Mouse (Mus musculus): Measurements from ENCODE around the gene Ap4s1. TPM values are rescaled to one million over a fixed set of nuclear protein-coding genes. Genes with fewer than 3 reads are reported as not detected.
"Not testable (repeated sequence)": the region's sequence is repeated elsewhere in the genome, so short reads cannot be mapped to it uniquely, and the experiment has no call there.

Gene Ap4s1
- polyA plus RNA-seq, 1 experiment from 2014 or later: 34.9 TPM

GRCm38 (mm10) chr12:51688546-51688945, 2.3 kb upstream of the Ap4s1 start:
- Histone ChIP-seq H3K27ac (no peak overlapping the region), H3K4me3 (replicated peaks) (no peak overlapping the region), H3K4me1 (replicated peaks) (peaks cover 6% of the 10 kb centered on the region), H3K36me3 (no peaks in the 10 kb centered on the region), H3K4me2 (no peak overlapping the region), H3K27me3 (no peaks in the 10 kb centered on the region), H3K9me3 (no peaks in the 10 kb centered on the region), H3K9ac (replicated peaks) (no peak overlapping the region)
- ATAC-seq (ENCODE audit: insufficient number of reproducible peaks, insufficient read depth, low FRiP score, low TSS enrichment, low read depth): no peak
- 86% methylated on average over 2 of the region's 2 CpGs for WGBS

DNA sequence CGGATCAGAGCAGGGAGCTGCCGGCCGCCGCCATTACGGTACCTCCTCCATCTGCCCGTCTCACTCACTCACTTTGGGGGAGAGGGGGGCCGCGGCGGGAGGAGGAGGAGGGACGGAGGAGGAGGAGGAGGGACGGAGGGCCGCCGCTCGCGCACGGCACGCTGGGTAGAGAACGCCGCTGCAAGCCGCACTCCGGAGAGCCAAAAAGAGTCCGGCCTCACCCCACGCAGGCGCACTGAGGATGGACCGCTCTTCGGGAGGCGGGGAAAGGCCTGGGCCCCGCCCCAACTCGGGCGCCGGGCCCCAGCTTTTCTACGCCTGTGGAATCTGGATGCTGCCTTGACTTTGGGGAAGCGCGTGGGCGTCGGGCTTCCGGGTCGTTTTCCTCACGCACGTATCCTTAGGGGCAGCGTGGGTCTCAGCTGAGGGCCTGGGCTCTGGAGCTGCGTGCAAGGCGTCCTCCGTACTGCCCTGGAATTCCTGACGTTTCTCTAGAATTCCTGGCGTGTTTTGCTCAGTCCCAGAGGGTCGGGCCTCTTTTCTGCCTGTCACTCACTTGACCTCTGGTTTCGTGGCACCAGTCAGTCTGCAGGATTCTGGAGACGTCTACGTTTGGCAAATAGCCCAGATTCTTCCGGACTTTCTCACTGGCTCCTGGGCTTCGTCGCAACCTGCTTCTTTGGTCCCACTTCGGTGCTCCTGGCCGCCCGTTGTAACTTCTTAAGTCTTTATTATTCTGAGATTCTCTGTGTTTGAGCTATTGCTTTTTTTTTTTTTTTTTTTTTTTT, 1.2 kb downstream of the Ap4s1 start, which contains the start of gene Strn3:
Gene Strn3, minus strand, starts transcription at position 53 of the 788 bp plus-strand sequence.
- ATAC-seq (ENCODE audit: insufficient number of reproducible peaks, insufficient read depth, low FRiP score, low TSS enrichment, low read depth): peak; percentile 96

GRCm38 (mm10) chr12:51692870-51693269, 2.0 kb downstream of the Ap4s1 start:
- not testable (repeated sequence) for H3K36me3 ChIP-seq; H3K9ac ChIP-seq (replicated peaks); H3K9me3 ChIP-seq; H3K4me1 ChIP-seq (replicated peaks); ATAC-seq (ENCODE audit: insufficient number of reproducible peaks, insufficient read depth, low FRiP score, low TSS enrichment, low read depth); H3K27ac ChIP-seq; H3K4me3 ChIP-seq (replicated peaks); H3K27me3 ChIP-seq
- H3K4me2 ChIP-seq: peak overlapping the region; percentile 70
- WGBS: 79% methylated on average over 10 of the region's 10 CpGs

More for the DNA sequence above, 1.2 kb downstream of the Ap4s1 start, which contains the start of gene Strn3:
- Histone ChIP-seq H3K4me1 (replicated peaks) (peaks cover 6% of the 10 kb centered on the region), H3K9me3 (no peaks in the 10 kb centered on the region), H3K27me3 (no peaks in the 10 kb centered on the region), H3K4me2 (peak within 1 kb of the TSS; percentile 70), H3K9ac (replicated peaks) (peak within 1 kb of the TSS; percentile 99), H3K4me3 (replicated peaks) (peak within 1 kb of the TSS; percentile 94), H3K27ac (peak within 1 kb of the TSS; percentile 100), H3K36me3 (no peaks in the 10 kb centered on the region)
- under 1% methylated on average over 50 of the region's 56 CpGs for WGBS

DNA sequence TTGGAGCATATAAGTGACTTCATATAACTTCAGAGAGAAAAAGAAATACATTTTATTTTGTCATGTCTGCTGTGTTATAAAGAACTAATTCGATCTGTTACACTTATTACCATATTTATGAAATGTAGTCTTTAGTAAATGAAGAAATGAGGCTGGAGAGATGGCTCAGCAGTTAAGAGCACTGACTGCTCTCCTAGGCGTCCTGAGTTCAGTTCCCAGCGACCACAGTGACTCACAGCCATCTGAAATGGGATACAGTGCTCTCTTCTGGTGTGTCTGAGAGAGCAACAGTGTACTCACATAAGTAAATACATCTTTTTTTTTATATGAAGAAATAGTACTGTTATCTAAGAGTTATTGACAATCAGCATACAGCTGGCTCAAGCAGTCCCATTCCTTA, 2.6 kb downstream of the Ap4s1 start:
- Histone ChIP-seq H3K27ac (no peak overlapping the region), H3K36me3 (no peaks in the 10 kb centered on the region), H3K4me3 (replicated peaks) (no peak overlapping the region), H3K27me3 (no peaks in the 10 kb centered on the region), H3K4me1 (replicated peaks) (peaks cover 6% of the 10 kb centered on the region), H3K9ac (replicated peaks) (no peak overlapping the region), H3K9me3 (no peaks in the 10 kb centered on the region), H3K4me2 (no peak overlapping the region)
- WGBS: 81% methylated on average over 3 of the region's 3 CpGs
- no peak for ATAC-seq (ENCODE audit: insufficient number of reproducible peaks, insufficient read depth, low FRiP score, low TSS enrichment, low read depth)

DNA sequence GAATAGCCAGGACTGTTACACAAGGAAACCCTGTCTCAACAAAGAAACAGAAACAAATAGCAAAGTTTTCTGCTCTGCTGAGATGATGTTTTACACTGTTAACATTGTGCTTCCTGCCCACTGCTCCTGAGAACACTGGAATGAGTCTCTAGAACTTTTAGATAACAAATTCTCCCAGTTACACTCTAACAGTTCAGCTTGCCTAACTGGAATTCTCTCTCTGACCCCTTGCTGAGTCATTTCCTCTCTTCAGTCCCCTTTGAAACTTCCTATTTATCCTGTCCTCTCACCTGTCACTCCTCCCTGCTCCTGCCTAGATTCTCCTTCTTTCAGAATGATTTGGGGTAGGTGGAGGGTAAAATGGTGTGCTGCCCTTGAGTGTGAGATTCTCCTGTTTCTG, 3.3 kb downstream of the Ap4s1 start:
- Histone ChIP-seq H3K4me1 (replicated peaks) (peaks cover 6% of the 10 kb centered on the region), H3K27ac (no peak overlapping the region), H3K36me3 (no peaks in the 10 kb centered on the region), H3K9me3 (no peaks in the 10 kb centered on the region), H3K27me3 (no peaks in the 10 kb centered on the region), H3K4me2 (no peak overlapping the region), H3K9ac (replicated peaks) (no peak overlapping the region), H3K4me3 (replicated peaks) (no peak overlapping the region)
- no peak for ATAC-seq (ENCODE audit: insufficient number of reproducible peaks, insufficient read depth, low FRiP score, low TSS enrichment, low read depth)

DNA sequence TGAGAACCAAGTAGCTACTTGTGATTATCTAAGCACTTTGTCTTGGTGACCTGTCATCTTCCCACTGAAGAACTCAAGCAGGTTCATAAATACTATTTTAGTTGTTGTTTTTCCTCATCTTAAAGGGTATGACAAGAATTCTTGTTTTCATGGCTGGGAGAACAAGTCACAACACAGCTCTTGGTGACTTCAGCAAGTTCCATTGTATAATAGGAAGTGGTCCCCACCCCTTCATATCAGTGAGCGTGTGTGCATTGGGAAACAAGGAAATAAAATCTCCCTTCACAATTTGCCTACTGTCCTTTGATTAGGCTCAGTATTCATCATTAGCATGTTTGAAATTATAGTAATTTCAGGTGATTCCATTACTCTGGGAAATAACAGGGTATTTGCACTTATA, 4.1 kb downstream of the Ap4s1 start:
- 92% methylated on average over 1 of the region's 1 CpGs for WGBS
- Histone ChIP-seq H3K9me3 (no peaks in the 10 kb centered on the region), H3K4me3 (replicated peaks) (no peak overlapping the region), H3K36me3 (no peaks in the 10 kb centered on the region), H3K4me2 (no peak overlapping the region), H3K27me3 (no peaks in the 10 kb centered on the region), H3K4me1 (replicated peaks) (peaks cover under 1% of the 10 kb centered on the region; the same call in 1 of the 2 replicates), H3K27ac (no peak overlapping the region), H3K9ac (replicated peaks) (no peak overlapping the region)
- no peak for ATAC-seq (ENCODE audit: insufficient number of reproducible peaks, insufficient read depth, low FRiP score, low TSS enrichment, low read depth)

DNA sequence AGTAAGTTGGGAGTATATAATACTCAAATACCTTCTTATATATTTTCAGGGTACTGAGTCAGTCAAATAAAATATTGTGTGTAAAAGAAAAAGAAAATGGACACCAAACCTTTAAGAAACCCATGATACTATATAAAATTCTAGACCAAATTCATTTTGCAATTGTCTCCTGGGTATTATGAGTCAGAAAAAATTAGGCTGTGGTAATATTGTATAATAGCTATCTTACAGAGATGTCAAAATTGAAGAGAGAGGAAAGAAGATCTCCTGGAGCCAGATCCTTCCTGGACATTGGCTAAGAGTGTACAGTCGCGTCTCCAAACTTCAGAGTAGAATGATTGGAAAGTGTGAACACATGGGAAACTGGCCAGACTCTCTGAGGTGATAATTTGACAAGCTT, 5.3 kb downstream of the Ap4s1 start:
- Histone ChIP-seq H3K9me3 (no peaks in the 10 kb centered on the region), H3K36me3 (no peaks in the 10 kb centered on the region), H3K4me1 (replicated peaks) (no peaks in the 10 kb centered on the region; the same call in 1 of the 2 replicates), H3K27me3 (no peaks in the 10 kb centered on the region), H3K9ac (replicated peaks) (no peak overlapping the region), H3K4me3 (replicated peaks) (no peak overlapping the region), H3K4me2 (no peak overlapping the region), H3K27ac (no peak overlapping the region)
- no peak for ATAC-seq (ENCODE audit: insufficient number of reproducible peaks, insufficient read depth, low FRiP score, low TSS enrichment, low read depth)
- 89% methylated on average over 2 of the region's 2 CpGs for WGBS

DNA sequence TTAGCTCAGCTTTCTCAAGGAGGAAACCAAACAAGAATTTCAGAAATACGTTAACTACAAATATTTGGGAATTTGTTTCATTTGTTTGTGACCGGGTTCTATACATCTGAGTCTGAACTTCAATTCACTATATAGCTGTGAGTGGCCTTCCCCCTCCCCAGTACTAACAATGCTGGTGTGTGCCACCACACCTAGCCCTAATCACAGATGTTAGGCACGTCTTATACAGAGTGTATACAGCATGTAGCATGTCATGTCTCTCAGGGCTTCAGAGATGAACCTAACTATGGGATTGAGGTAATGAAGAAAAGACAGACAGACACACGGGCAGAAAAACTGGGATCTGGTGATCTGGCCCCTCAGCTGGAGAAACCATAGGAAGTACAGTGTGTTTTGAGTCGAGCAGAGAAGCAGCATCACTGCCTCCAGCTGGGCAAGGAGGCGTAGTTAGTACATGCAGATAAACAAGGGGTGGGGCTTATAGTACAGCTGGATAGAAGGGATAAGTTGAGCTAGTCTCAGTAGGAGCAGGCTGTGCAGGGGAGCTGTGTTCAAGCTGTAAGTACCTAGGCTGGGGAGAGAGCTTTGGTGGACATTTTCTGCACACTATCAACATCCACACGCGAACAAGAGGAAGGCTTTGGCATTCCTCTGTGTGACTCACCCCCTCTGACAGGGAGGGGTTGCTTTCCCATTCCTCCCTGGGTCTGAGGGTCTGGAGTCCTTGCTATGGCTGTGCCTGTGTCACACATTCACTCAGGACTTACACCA, 9.0 kb downstream of the Ap4s1 start:
- 0 out of 2 replicates have a peak, but pooled peaks have one; percentile 54 for ATAC-seq (ENCODE audit: insufficient number of reproducible peaks, insufficient read depth, low FRiP score, low TSS enrichment, low read depth)
- Histone ChIP-seq H3K9ac (replicated peaks) (no peak overlapping the region), H3K4me3 (replicated peaks) (no peak overlapping the region), H3K4me1 (replicated peaks) (peaks cover 4% of the 10 kb centered on the region; the same call in 1 of the 2 replicates), H3K27me3 (no peaks in the 10 kb centered on the region), H3K36me3 (no peaks in the 10 kb centered on the region), H3K27ac (no peak overlapping the region), H3K4me2 (no peak overlapping the region), H3K9me3 (peaks cover 3% of the 10 kb centered on the region; the same call in 1 of the 2 replicates)
- WGBS: 56% methylated on average over 8 of the region's 8 CpGs

GRCm38 (mm10) chr12:51701723-51702122, 10.9 kb downstream of the Ap4s1 start:
- no peak overlapping the region for H3K4me3 ChIP-seq (replicated peaks)
- no peak overlapping the region for H3K27ac ChIP-seq
- H3K9me3 ChIP-seq: peaks cover 3% of the 10 kb centered on the region; the same call in 1 of the 2 replicates
- no peaks in the 10 kb centered on the region for H3K36me3 ChIP-seq
- peaks cover 4% of the 10 kb centered on the region; the same call in 1 of the 2 replicates for H3K4me1 ChIP-seq (replicated peaks)
- H3K9ac ChIP-seq (replicated peaks): no peak overlapping the region
- ATAC-seq (ENCODE audit: insufficient number of reproducible peaks, insufficient read depth, low FRiP score, low TSS enrichment, low read depth): no peak
- no peak overlapping the region for H3K4me2 ChIP-seq
- no peaks in the 10 kb centered on the region for H3K27me3 ChIP-seq

DNA sequence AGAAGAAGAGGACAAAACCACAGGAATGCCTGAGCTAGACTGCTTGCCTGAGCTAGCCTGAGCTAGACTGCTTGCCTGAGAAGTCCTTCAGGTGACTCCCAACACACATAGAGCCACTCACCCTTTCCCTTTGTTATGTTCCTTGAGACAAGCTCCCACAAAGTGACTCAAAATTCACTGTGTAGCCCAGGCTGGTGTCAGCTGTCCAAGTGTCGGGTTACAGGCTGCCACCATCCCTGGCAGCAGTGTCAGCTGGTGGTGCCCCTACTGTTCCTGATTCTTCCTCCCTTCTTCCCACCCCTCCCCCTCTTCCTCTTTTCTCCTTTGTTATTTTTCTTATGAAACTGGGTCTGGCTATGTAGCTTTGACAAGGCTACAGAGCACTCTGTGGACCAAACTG, 13.0 kb downstream of the Ap4s1 start:
- H3K27me3 ChIP-seq: no peaks in the 10 kb centered on the region
- WGBS: 28% methylated on average over 1 of the region's 1 CpGs
- no peak overlapping the region for H3K9ac ChIP-seq (replicated peaks)
- H3K4me3 ChIP-seq (replicated peaks): no peak overlapping the region
- peak; percentile 35; the same call in 1 of the 2 replicates for ATAC-seq (ENCODE audit: insufficient number of reproducible peaks, insufficient read depth, low FRiP score, low TSS enrichment, low read depth)
- no peak overlapping the region for H3K27ac ChIP-seq
- H3K9me3 ChIP-seq: peaks cover 3% of the 10 kb centered on the region; the same call in 1 of the 2 replicates
- no peaks in the 10 kb centered on the region for H3K36me3 ChIP-seq
- no peak overlapping the region for H3K4me2 ChIP-seq
- peaks cover 4% of the 10 kb centered on the region; the same call in 1 of the 2 replicates for H3K4me1 ChIP-seq (replicated peaks)

DNA sequence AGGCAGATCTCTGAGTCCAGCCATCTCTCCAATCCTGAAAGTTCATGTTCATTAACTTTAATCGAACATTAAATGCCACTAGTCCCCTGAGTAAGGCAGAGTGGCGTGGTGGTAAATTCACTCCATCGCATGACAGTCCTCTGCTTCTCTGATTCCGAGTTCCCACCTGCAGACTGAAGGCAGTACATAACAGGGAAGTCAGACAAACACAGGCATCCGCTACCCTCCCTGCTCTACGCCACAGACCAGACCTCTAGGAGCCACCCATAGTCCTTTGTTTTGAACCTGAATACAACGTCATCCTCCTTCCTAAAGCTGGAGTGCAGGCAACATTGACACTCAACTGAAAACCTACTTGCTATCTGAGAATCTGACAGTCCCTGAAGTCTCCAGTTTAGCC, 13.7 kb downstream of the Ap4s1 start:
- H3K9ac ChIP-seq (replicated peaks): no peak overlapping the region
- no peak overlapping the region for H3K4me3 ChIP-seq (replicated peaks)
- WGBS: 75% methylated on average over 7 of the region's 7 CpGs
- no peak overlapping the region for H3K27ac ChIP-seq
- no peak overlapping the region for H3K4me2 ChIP-seq
- H3K27me3 ChIP-seq: no peaks in the 10 kb centered on the region
- peaks cover 3% of the 10 kb centered on the region; the same call in 1 of the 2 replicates for H3K9me3 ChIP-seq
- no peaks in the 10 kb centered on the region for H3K36me3 ChIP-seq
- peaks cover 7% of the 10 kb centered on the region; the same call in 1 of the 2 replicates for H3K4me1 ChIP-seq (replicated peaks)
- ATAC-seq (ENCODE audit: insufficient number of reproducible peaks, insufficient read depth, low FRiP score, low TSS enrichment, low read depth): no peak

Measured in limb, embryonic 12.5 days (tissue).